Mouse (Mus musculus): ENCODE data around the gene Gpr141.

The Gpr141 gene

DNA sequence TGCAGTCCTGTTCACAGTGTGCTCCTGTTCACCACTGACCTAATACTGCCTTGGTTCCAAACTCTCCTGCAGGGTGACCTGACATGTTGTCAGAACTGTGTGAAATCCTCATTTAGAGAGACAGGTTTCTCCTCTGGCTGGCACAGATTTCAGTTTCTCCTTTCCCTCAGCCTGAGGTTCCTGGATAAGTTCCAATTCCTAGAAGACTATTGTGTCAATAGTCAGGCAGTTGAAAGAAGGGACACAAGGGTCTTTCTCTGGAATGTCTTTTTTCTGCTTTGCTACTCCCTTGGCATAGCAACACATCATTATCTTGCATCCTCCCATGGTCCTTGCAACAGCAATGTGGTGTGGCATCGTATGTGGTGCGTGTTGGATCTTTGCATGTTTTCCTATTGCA is 106.9 kb downstream of the Gpr141 start:
- DNase-seq = no peak

- DNase-seq = no peak
Measured at GRCm38 (mm10) chr13:19703806-19704205, 120.3 kb downstream of the Gpr141 start.

- no peak for DNase-seq
Measured at GRCm38 (mm10) chr13:19701443-19702078, 122.5 kb downstream of the Gpr141 start.

DNA sequence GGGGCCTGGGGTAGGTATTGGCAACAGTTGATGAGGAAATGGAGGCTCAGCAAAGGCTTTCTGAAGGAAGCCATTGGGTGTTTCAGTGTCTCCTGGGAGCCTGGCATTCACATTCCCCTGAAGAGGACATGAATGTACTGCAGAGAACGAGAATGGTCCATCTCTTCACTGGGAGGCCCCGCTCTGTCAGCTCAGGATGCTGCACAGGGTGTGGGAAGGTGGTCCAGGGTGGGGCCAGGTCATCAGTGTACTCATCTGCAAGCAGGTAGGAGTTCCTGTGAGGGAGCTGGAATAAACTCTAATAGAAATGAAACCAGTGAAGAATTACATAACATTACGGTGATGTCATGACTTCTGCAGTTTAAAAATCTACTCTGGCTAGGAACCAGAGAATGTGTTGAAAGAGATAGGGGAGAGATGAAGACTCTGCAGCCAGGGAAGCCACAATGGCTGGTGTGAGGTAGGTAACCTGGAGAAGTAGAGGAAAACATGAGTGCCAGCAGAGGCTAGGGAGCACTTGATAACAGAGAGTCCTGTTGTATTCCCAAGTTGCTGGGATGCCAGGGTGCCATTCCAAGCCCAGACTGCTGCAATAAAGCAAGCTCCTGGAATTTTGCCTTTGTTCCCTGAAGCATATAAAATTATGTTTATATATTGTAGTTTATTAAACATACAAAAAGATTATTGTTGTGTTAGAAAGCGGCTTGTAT is 123.2 kb downstream of the Gpr141 start:
- DNase-seq = no peak
